Mouse (Mus musculus) WW6 (cell line): ENCODE data around the gene Ect2l.

Source experiments
- DNase-seq: peaks from one replicate; pipeline ENCODE4 v3.0.0-alpha.2; 2013; ENCODE audit warnings: low read depth, low spot score

Gene Ect2l

DNA sequence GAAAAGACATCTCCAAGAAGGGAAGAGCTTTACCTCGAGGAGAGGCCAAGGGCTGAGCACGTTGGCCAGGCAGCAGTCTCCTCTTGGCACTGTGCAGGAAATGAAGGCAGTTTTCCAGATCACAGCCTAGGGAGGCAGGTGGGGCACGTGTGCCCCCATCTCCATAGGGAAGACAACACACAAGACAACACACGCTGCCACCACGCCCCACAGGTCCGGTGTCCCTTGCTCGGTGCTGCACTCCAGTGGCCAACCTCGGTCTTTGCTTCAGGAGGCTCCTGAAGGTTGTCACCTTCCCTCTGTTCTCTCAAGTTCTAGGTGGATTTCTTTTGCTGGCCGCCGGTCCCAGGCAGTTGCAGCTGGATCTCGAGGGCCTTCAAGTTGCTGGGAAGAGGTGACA, at the start of gene Ect2l:
Gene Ect2l (minus strand): TSS at position 165 of the 400 bp plus-strand sequence.
- no peak for DNase-seq

DNA sequence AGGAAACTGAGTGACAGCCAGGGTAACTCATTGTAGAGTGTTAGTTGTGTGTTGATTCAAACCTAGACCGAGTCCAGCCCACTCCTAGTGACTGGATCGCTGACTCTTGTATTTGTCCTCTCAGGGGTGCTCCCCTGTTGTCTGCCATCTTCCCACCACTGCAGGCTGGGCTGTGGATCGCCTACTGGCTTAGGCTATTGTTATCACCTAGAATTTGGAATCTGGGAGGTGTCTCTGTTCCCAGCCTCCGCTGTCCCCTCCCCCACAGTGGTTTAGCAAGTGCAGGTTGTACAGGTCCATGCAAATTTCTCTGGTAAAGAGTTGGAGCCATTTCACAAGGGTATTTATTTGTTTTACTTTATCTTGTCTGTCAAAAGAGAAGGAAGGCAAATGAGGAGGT, 40.7 kb upstream of the Ect2l start:
- DNase-seq = no peak

DNA sequence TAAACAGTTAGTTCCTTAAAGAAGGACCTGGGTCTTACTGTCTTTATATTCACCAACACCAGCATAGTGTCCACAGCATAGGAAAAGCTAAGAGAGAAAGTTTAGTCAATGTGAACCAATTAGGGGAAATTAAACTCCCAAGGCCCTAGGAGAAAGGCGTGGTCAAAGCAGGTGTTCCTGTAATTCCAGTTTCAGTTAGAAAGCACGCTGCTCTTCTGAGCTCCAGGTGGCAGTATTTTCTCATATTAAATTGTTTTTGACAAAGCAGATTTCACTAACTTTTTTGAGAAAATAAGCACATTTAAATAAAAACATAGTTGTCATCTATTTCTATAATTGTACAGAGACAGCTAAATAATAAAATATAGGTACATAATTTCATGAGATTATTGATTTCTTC, 32.9 kb upstream of the Ect2l start:
- DNase-seq = no peak

DNA sequence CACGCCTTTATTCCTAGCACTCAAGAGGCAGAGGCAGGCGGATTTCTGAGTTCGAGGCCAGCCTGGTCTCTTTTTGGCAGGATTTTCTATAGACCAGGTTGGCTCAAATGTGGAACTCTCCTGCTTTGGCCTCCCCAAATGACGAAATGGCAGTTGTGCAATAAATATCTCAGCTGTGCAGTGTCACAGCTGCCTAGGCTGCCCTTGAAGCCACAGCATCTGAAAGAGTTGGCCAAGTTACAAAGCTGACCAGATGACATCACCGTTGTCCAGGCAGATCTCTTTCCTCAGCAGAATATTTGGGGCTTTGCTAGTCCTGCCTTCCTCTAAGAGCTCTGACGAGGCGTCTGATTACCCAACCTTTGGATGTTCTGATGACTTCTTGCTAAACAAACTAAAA, 26.5 kb upstream of the Ect2l start:
- DNase-seq = no peak

DNA sequence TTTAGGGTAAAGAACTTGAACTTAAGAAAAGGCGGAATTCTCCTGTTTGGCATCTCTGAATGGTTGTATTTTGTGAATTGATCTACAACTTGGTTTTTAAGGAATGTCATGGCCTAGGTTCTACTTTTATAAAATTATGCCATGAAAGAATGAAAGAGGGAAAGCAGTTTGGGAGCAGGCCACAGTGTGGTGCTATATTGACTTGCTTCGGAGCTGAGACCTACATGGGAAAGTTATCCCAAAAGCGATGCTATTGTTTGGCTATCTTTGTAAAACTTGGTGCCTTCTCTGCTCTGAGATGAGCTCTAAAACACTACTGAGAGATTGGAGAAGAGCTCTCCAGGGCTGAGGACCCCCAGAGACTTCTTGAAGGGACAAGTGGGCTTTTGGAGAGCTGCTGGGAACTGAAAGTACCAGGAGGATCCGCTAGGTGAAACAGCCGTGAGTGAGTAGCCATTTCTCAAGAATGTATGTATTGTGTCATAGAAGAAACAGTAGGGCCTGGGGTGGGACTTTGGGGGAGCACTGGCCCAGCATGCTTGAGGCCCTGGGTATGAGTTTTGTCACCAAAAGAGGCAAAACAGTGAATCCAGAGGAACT, 25.7 kb upstream of the Ect2l start:
- DNase-seq = no peak

DNA sequence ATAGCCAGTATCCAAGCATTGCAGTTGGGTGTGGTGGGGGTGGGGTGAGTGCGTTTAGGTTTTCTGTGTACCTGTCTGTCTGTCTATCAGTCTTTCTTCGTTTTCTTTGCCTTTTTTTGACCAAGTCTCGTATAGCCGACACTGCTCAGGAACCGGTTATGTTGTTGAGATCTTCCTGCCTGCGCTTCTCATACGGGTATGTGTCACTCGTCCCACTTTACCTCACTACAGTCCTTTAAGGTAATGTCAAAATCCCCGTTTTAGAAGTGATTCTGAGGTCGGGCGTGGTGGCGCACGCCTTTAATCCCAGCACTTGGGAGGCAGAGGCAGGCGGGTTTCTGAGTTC, 24.7 kb upstream of the Ect2l start:
- DNase-seq = no peak

DNA sequence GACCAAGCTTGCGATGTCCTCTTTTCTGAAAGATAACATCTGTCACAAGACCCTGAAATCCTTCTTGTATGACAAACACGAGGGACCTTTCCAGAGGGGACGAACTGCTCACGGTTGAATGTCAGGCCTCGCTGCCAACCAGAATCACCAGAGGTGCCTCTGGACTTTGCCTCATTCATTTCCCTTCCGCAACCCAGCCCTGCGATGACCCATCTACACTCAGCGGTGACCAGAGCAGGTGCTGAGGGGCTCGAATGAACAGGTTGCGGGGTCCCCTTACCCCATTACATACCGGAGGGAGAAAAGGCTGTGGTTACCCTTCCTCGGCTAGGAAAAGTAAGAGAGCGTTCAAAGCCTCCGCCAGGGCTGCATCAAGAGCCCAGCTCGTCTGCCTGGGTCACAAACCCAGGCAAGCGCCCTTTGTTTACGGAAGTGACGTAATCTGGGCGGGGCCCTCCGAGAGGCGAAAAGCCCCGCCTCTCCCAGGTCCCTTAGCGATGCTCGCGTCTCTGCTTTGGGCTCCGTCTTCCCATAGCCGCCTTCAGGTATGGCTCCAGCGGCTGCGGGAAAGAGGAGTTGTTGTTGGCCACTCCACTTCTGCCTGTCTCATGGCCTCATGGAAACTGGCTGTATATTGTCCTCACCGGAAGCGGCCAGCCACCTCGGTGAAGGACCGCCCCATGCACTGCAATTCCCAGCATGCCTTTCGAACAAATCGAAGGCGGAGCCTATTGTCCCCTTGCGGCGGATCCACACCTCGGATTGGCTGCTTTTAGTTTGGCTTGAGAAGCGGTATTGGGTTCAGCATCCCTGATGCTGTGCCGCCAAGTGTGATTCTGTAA, 24.1 kb upstream of the Ect2l start, which contains the start of gene Ccdc28a:
Gene Ccdc28a (minus strand): TSS at position 439 of the 842 bp plus-strand sequence.
- peak; percentile 82 for DNase-seq

DNA sequence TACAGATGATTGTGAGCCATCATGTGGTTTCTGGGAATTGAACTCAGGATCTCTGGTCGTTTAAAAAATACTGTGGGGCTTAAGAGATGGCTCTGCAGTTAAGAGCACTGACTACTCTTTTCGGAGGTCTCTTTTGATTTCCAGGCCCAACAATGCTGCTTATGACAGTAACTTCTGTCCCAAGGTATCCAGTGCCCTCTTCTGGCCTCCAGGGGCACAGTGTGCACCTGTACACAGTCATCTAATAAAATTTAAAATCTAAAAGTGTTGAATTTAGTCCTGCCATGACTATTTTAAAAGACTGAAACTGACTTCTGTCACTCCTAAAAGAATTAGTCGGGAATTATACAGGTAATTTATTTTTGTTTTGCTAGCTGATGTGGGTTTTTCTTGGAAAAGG, 23.2 kb upstream of the Ect2l start:
- no peak for DNase-seq

DNA sequence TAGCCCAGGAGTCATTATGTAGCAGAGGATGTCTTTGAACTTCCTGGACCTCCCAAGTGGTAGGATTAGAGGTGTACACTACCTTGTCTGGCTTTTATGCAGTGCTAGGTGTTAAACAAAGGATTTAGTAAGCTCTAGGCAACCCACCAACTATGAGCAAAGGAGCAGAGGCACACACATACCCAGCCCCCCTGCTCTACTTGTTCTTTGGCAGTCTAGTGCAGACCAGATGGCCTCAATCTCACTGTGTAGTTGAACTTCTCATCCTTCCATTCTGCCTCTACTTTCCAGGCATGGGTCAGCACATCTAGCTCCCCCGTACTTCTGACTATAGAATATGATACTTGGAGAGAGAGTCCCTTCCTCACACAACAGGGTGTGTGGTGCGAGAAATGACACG, 13.7 kb upstream of the Ect2l start:
- DNase-seq = no peak

DNA sequence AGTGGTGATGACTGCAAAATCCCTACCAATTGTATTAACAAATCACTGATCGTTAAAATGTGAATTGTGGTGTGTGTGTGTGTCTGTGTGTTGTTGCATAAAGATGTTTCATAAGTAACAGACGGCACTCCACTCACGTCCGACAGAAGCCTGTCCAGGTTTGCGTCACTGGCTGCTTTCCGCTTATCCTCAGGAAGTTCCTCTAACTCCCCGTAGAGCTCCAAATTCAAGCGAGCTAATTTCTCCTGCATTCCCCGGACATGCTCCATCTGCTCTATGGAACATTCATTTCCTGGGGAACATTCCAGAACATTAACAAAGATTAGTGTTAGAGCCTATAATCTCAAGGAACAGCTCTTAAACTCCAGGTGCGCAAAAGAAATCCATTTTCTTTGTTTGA, 8.7 kb upstream of the Ect2l start:
- DNase-seq = no peak

DNA sequence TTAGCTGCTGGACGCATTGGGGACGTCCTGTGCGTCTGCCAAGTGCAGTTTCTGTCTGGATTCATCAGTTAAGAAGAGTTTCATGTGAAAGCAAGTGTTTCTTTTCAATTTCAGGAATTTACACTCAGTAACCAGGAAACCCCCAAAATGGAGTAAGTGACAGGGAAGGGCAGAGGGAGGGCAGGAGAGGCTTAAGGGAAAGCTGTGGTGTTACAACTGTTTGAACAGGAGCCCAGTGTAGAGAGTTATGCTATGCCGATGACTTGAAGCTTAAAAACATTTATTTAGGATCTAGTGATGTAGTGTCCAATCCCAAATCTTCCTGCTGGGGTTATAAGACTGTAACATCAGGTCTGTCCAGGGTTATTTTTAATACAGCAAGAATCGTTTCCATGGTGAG, 3.4 kb upstream of the Ect2l start:
- DNase-seq = no peak

DNA sequence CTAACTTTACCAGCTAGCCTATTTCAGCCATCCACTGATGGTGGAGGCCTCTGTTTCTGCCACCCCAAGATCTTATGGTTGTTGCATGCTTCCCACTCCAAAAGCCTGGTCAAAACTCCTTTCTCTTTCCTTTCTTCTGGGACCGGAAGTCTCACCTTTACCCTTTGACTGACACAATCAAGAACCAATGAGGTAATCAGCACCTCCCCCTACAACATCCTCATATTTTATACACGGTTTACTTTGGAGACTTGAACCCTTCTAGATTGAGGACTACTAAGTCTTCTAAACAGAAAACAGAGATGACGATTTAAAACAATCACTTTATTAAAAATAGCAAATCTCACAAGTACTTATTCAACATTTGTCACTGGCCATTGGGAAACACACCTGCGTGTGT, 2.7 kb upstream of the Ect2l start:
- no peak for DNase-seq

DNA sequence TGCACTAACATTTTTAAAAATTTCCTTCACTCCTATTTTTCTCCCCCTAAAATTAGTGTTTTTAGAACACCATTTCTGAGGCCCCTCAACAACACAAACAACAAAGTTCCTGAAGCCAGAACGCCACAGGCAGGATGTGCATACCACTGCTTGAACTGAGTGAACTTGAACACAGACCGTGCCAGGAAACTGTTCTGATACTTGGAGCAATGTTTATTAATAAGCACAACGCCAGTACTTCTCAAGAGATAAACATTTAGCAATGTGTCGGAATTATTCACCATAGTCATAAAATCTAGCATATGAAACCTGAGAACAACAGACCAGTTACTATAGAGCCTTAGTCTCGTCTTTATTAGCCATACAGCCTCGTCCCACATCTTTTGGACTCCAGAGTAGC, 571 bp downstream of the Ect2l start:
- DNase-seq = no peak

DNA sequence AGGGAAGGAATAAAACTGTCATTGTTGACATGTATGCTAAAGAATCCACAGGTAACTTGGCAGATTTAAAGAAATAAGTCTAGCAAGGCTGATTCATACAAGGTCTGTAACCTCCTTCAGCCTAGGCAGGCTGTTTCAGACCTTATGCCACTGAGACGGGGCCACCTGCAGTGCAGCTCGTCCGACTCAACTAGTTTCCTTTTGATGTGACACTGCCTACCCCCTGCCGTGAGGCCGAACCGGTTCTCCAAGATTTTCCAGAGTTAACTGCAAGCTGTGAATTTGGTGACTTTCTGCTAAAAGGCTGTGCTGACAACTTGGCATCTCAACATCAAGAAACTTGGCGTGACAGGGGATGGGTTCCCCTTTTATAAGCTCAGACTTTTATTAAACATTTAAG, 6.6 kb downstream of the Ect2l start:
- no peak for DNase-seq

DNA sequence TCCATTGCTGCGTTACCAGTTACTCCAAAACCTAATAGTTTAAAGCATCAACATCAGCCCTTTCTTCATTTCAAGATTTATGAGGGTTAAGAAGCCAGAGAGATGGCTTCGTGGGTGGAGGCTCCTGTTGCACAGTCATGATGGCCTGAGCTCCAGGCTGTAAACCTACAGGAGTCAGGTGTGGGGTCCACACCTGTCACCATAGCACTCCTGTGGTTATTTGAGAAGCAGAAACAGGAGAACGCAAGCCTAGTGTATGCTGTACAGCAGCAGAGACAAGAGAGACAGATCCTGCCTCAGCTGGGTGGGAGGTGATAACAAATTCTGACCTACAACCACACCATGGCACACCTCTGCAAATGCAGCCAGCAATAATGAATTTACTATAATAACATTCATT, 8.3 kb downstream of the Ect2l start:
- DNase-seq = no peak

DNA sequence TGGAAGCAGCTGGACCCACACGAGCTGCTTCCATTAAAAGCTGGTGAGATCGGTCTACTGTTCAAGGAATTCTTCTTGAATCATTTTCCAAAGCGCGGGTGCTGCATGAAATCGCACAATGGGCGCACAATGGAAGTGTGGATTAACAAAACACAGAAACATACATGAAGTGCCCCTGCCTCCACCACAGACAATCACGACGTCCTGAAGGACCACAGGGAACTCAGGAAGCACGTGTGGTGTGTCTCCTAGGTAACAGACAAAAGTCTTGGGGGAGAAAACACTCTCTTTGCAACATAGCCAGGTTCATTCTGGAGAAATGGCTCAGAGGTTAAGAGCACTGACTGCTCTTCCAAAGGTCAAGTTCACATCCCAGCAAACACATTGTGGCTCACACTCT, 10.0 kb downstream of the Ect2l start:
- no peak for DNase-seq

DNA sequence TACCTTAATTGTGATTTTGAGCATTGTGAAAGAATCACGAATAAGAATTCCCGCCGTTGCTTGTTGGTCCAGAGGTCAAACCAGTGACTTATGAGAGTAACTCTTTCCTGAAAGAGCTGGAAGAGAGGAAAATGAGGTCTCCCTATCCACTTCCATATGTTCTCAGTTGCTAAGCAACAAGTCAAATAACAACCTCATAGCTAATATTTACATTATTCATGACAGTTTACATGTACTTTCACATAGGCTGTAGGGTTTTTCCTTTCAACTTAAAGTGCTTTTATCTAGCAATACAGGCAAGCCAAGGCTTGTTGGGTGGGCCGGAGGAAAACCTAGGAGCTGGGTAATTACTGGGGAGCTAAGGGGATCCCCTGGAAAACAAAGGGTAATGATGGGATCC, 10.8 kb downstream of the Ect2l start:
- DNase-seq = no peak

DNA sequence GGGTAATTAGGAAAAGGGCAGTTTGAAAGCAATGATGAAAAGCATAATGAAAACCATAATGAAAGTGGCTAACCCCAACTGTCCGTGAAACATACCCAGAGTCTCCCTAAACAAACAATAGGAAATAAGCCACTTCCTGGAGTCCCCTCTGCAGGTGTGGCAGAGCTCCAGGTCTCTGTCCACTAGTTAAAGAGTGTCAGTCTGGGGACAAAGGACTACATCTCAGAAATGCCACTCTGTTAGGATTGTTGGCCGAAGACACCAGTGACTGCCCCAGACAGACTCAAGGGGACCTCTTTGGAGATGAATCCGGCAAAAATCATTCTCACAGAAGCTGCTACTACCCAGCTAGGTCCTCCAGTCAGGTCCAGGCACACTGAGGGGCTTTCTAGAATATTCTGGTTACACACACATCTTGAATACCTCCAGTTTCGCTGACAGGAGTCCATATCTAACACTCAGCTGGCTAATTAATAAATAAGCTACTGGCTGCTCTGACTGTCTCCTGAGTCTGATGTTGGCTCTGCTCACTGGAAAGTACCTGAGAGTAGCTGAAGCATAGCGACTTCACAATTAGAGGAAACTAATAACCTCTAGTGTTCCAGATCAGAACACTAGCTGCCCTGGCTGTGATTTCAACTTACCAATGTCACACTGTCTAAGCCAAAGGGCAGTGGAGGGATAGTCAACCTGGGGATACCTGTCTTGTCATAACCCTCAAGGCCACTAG, 12.2 kb downstream of the Ect2l start:
- DNase-seq = no peak

DNA sequence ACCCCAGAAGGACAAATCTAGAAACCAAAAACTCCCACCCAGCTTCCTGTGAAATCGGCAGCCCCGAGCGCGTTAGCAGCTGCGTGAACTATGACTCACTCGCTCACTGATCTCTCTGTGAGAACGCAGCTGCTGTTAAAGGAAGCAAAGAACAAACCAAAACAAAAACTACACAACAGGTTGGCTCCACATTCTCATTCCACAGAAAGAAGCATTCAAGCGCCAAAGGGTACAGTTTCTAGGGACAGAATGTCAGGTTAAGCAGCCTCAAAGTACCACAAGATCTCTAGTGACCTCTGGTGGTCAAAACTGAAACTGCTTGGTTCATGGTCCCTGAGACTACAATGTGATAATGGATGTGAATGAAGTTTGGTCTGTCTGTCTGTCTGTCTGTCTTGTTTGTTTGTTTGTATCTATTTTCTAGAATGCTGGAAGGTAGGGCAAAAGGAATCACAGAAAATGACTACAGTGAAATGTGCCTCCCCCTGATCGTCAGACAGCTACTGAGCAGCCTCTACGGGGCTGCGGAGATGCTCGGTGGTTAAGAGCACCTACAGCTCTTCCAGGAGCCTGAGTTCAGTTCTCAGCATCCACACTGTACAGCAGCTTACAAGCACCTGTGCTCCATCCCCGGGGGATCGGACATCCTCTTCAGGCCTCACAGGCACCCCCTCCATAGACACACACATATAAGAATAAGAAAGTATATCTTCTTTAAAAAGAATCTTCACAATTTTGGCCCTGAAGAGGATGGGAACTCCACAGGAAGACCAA, 13.3 kb downstream of the Ect2l start:
- DNase-seq = no peak

DNA sequence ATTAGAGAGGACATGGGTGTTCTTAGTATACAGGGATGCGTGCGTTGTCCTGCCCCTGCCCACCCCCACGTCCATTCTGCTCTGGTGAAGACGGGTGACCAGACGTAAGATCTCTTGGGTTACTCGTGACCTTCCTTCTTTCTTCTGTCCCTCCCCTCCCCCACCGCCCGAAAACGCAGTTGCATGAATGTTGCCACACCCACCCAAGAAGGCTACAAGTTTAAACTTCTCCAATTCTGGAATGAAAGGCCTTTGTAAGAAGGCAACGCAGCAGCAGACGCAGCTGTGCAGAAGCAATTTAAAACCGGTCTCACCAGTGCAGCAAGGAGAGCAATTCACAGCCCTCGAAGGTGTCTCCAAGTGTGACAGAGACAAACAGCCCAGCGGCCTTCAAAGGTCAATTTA, 16.0 kb downstream of the Ect2l start:
- DNase-seq = no peak

DNA sequence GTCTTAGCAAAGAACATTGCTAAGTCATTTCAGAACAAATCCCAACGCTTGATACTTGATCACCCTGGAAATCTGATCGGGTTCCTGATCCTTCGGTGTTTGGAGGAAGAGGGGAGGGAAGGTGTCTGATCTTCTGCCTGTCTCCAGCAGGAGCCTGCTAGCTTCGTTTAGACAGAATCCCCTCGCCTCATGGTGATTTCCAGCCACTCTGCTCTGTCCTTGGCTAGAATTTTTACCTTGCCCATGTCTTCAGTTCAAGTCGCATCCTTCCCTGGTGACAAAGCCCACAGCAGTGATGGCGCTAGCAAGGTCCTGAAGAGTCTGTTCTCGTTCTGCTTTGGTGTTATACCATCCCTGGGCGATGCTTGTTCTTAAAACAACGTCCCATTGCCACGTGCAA, 16.5 kb downstream of the Ect2l start:
- no peak for DNase-seq

DNA sequence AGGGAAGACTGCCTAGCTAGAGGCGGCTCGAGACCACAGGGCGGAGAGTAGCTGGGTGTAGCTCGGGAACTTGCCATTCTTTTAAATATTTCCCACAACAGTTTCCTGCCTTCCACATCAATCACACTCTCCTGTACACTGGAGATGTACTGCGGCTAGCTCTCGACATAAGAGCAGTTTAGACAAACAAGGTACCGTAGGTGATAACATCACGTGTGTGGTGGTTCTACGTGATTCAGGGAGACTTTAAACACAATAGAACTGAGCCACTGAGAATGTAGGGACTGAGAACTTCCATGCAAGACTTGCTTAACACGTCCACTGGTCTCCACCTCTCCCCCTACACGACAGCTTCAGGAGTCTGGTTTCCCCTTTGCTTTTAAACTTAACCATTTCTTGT, 17.5 kb downstream of the Ect2l start:
- no peak for DNase-seq
